Mouse (Mus musculus): ENCODE measurements around the gene Tbx3. TPM values are rescaled to one million over a fixed set of nuclear protein-coding genes. Genes with fewer than 3 reads are reported as not detected.

Gene Tbx3
- 8.7 TPM for polyA plus RNA-seq (2014; fragmentation: Illumina TruSeq; extraction: RNeasy Lipid Tissue Mini Kit (QIAGEN cat#74804); ENCODE audit: low read depth, low replicate concordance)

GRCm38 (mm10) chr5:119670566-119671108 lies at the start of gene Tbx3:
TSS of gene Tbx3 (plus strand) at chr5:119670669.

Other genes with a start within 250 kb of the Tbx3 start
- 37.7 TPM for gene Tbx5, start 162.0 kb downstream of the Tbx3 start, polyA plus RNA-seq (2014; fragmentation: Illumina TruSeq; extraction: RNeasy Lipid Tissue Mini Kit (QIAGEN cat#74804); ENCODE audit: low read depth, low replicate concordance)